In genomic region chr12:113222121-113222636, GRCm38 (mm10) we compare ENCODE assay signal across 8 mouse cellular contexts. TPM values are rescaled to one million over a fixed set of nuclear protein-coding genes. Genes with fewer than 3 reads are reported as not detected.
DNase-seq lines count a peak whose midpoint lies in the region; ATAC-seq and TF ChIP-seq lines count a peak whose summit lies in the region.

No protein-coding gene starts in this region.

- no peak overlapping the region for H3K27ac ChIP-seq in hindbrain, embryonic 10.5 days
- no peak overlapping the region for H3K27ac ChIP-seq in lung, embryonic 15.5 days
- H3K27ac ChIP-seq in olfactory bulb, adult 2 months (ENCODE audit: insufficient read depth, low read depth, low read length) = no peak overlapping the region
- H3K27ac ChIP-seq in thymus, adult 2 months (ENCODE audit: control insufficient read depth, insufficient read depth, low read length) = no peak overlapping the region

- H3K4me2 ChIP-seq in lung, embryonic 15.5 days = peak overlapping the region; percentile 29; the same call in 1 of the 2 replicates

- peak; percentile 11; the same call in 1 of the 2 replicates for ATAC-seq in G1E (ENCODE audit: extremely low read depth, insufficient number of reproducible peaks, low FRiP score, poor library complexity, severe bottlenecking)
- ATAC-seq in lung, embryonic 15.5 days (ENCODE audit: borderline replicate concordance, extremely low read depth, low FRiP score, low TSS enrichment) = peak; percentile 44

- no peaks in the 10 kb centered on the region for H3K36me3 ChIP-seq in G1E (replicated peaks)
- H3K36me3 ChIP-seq in hindbrain, embryonic 10.5 days = no peaks in the 10 kb centered on the region
- H3K36me3 ChIP-seq in lung, embryonic 15.5 days = no peaks in the 10 kb centered on the region
- no peaks in the 10 kb centered on the region for H3K36me3 ChIP-seq in thymus, adult 2 months (ENCODE audit: control insufficient read depth, insufficient read depth, low read length)

- WGBS in hindbrain, embryonic 10.5 days = 14% methylated on average over 8 of the region's 8 CpGs
- 8% methylated on average over 8 of the region's 8 CpGs for WGBS in lung, embryonic 15.5 days
- 16% methylated on average over 8 of the region's 8 CpGs for WGBS in olfactory bulb, adult 2 months
- 1% methylated on average over 8 of the region's 8 CpGs for WGBS in thymus, adult 2 months

- H3K9me3 ChIP-seq in G1E (replicated peaks) = no peaks in the 10 kb centered on the region
- H3K9me3 ChIP-seq in hindbrain, embryonic 10.5 days = peaks cover 11% of the 10 kb centered on the region
- no peaks in the 10 kb centered on the region for H3K9me3 ChIP-seq in lung, embryonic 15.5 days

- H3K9ac ChIP-seq in lung, embryonic 15.5 days = no peak overlapping the region

- no peaks in the 10 kb centered on the region; the same call in 1 of the 2 replicates for H3K27me3 ChIP-seq in G1E (ENCODE audit: insufficient read depth, low read length)
- H3K27me3 ChIP-seq in hindbrain, embryonic 10.5 days (ENCODE audit: insufficient read depth, poor library complexity, severe bottlenecking) = no peaks in the 10 kb centered on the region
- no peaks in the 10 kb centered on the region for H3K27me3 ChIP-seq in lung, embryonic 15.5 days
- H3K27me3 ChIP-seq in thymus, adult 2 months (ENCODE audit: control insufficient read depth, insufficient read depth, low read length) = no peaks in the 10 kb centered on the region

- H3K4me1 ChIP-seq in G1E (ENCODE audit: insufficient read depth, low read depth, low read length) = peaks cover 10% of the 10 kb centered on the region
- no peaks in the 10 kb centered on the region for H3K4me1 ChIP-seq in hindbrain, embryonic 10.5 days (replicated peaks)
- H3K4me1 ChIP-seq in lung, embryonic 15.5 days = no peaks in the 10 kb centered on the region
- H3K4me1 ChIP-seq in olfactory bulb, adult 2 months (ENCODE audit: control insufficient read depth, insufficient read depth, low read length) = no peaks in the 10 kb centered on the region
- peaks cover 5% of the 10 kb centered on the region for H3K4me1 ChIP-seq in thymus, adult 2 months (replicated peaks; ENCODE audit: control insufficient read depth, insufficient read depth, low read length)

- H3K4me3 ChIP-seq in G1E (ENCODE audit: low read depth, low read length) = no peak overlapping the region
- H3K4me3 ChIP-seq in hindbrain, embryonic 10.5 days = no peak overlapping the region
- 0 out of 2 replicates have a peak overlapping the region, but pooled peaks have one; percentile 15 for H3K4me3 ChIP-seq in lung, embryonic 15.5 days
- no peak overlapping the region for H3K4me3 ChIP-seq in olfactory bulb, adult 2 months (ENCODE audit: insufficient read depth, low read depth, low read length)
- H3K4me3 ChIP-seq in thymus, adult 2 months (ENCODE audit: control insufficient read depth, insufficient read depth, low read length) = no peak overlapping the region

- DNase-seq in G1E (ENCODE audit: low spot score) = peak; percentile 54
- DNase-seq in cerebellum, adult 9-10 months = peak; percentile 76
- DNase-seq in frontal cortex, adult 2 months (ENCODE audit: extremely low spot score in 1 of 2, low spot score in 1 of 2) = peak; percentile 74 to 96
- peak; percentile 87 for DNase-seq in hindbrain, embryonic 10.5 days (ENCODE audit: low spot score)
- peak; percentile 91 for DNase-seq in layer of hippocampus, adult 9-10 months (ENCODE audit: low spot score)
- peak; percentile 97 for DNase-seq in thymus, adult 2 months

- peak; percentile 95 for TF ChIP-seq CTCF in G1E (IDR thresholded peaks at IDR 0.05; ENCODE audit: low read depth, low read length)
- peak; percentile 48; the same call in 1 of the 2 replicates for TF ChIP-seq CTCF in olfactory bulb, adult 2 months (IDR thresholded peaks at IDR 0.05; ENCODE audit: insufficient read depth, low read depth, low read length)
- peak; percentile 84 for TF ChIP-seq CTCF in thymus, adult 2 months (IDR thresholded peaks at IDR 0.05; ENCODE audit: borderline replicate concordance, control insufficient read depth, extremely low read depth, insufficient read depth, low read length, poor library complexity)

- TF ChIP-seq POLR2A in olfactory bulb, adult 2 months (IDR thresholded peaks at IDR 0.05; ENCODE audit: insufficient read depth, low read depth, low read length) = no peak
- TF ChIP-seq POLR2A in thymus, adult 2 months (IDR thresholded peaks at IDR 0.05; ENCODE audit: control insufficient read depth, extremely low read depth, insufficient read depth, low read length, poor library complexity) = no peak

RNA-seq across cellular contexts. Expression of gene Tmem121, which starts 36.4 kb away (rescaled TPM):
- total RNA-seq in G1E (2014; fragmentation: Nextera tagmentation) = not detected in 2 replicates
- not detected in 2 replicates for total RNA-seq in G1E (2017)
- not detected in 2 replicates for polyA plus RNA-seq in G1E (2012)
- 40.3 and 42.0 TPM in 2 replicates for polyA plus RNA-seq in frontal cortex, adult 2 months (2012; rRNA removed)
- polyA plus RNA-seq in hindbrain, embryonic 10.5 days (2016; fragmentation: Nextera tagmentation; extraction: Ambion mirVana) = 16.4 and 24.8 TPM in 2 replicates
- polyA plus RNA-seq in lung, embryonic 15.5 days (2015; fragmentation: Nextera tagmentation; extraction: Ambion mirVana) = 8.2 and 9.0 TPM in 2 replicates
- not detected in 2 replicates for polyA plus RNA-seq in olfactory bulb, adult 2 months (2012; ENCODE audit: insufficient read depth, insufficient read length, low replicate concordance, missing spikeins)
- 47.6 and 60.9 TPM in 2 replicates for polyA plus RNA-seq in thymus, adult 2 months (2012; rRNA removed)
